Mouse (Mus musculus) liver, embryonic 14.5 days (tissue): ENCODE data around the gene C530008M17Rik. TPM values are rescaled to one million over a fixed set of nuclear protein-coding genes. Genes with fewer than 3 reads are reported as not detected.

ENCODE experiments used
- ATAC-seq: fragments of 200-750 bp; cut with Nextera tagmentation; 2 replicates; pipeline ENCODE4 v1.8.0; 2017; ENCODE audit warnings: moderate number of reproducible peaks, mild to moderate bottlenecking, moderate library complexity; ENCODE audit not compliant: insufficient read depth
- DNase-seq, 3 experiments: peaks; one replicate each; pipeline ENCODE4 v3.0.0-alpha.2; 2012 to 2013; ENCODE audit warnings: low read depth in 3 of 3, low spot score in 3 of 3
- H3K27ac ChIP-seq: fragments of 300-500 bp; sonication (generic); 2 replicates; pipeline ENCODE4 v1.5.1; 2014; ENCODE audit warnings: moderate library complexity, mild to moderate bottlenecking, control low read depth, inconsistent platforms
- H3K27me3 ChIP-seq: fragments of 300-500 bp; sonication (generic); 2 replicates; pipeline ENCODE4 v1.6.1; 2014; ENCODE audit warnings: mild to moderate bottlenecking, low read length, moderate library complexity; ENCODE audit not compliant: control insufficient read depth, insufficient read depth
- H3K36me3 ChIP-seq: fragments of 300-500 bp; sonication (generic); replicated peaks from 2 replicates; pipeline ENCODE4 v1.6.1; 2014; ENCODE audit warnings: low read depth; ENCODE audit not compliant: control insufficient read depth, insufficient read depth
- H3K4me1 ChIP-seq, 2 experiments: fragments of 200-500 bp in 1 of 2; fragments of 300-500 bp in 1 of 2; sonication (generic) in 1 of 2; replicated peaks; 2 replicates each; pipeline ENCODE4 v1.6.1; 2012 to 2014; ENCODE audit warnings: antibody characterized with exemption in 1 of 2, inconsistent platforms in 1 of 2, low read length in 1 of 2; ENCODE audit not compliant: control insufficient read depth in 2 of 2, insufficient read depth in 2 of 2
- H3K4me2 ChIP-seq: fragments of 300-500 bp; sonication (generic); 2 replicates; pipeline ENCODE4 v1.6.1; 2014; ENCODE audit warnings: low read depth, mild to moderate bottlenecking, control low read depth, moderate library complexity
- H3K4me3 ChIP-seq, 2 experiments: fragments of 200-500 bp in 1 of 2; fragments of 300-500 bp in 1 of 2; sonication (generic) in 1 of 2; 2 replicates each; pipeline ENCODE4 v1.5.1; 2012 to 2014; ENCODE audit warnings: low read depth in 2 of 2, low read length in 2 of 2, mild to moderate bottlenecking in 2 of 2, control low read depth in 1 of 2, inconsistent platforms in 1 of 2, moderate library complexity in 1 of 2; ENCODE audit not compliant: insufficient read depth in 1 of 2
- H3K9ac ChIP-seq: fragments of 300-500 bp; sonication (generic); replicated peaks from 2 replicates; pipeline ENCODE4 v1.6.1; 2014; ENCODE audit warnings: mild to moderate bottlenecking, control low read depth, moderate library complexity
- H3K9me3 ChIP-seq: fragments of 300-500 bp; sonication (generic); 2 replicates; pipeline ENCODE4 v1.6.1; 2016; ENCODE audit warnings: low read length, mixed read lengths; ENCODE audit not compliant: control insufficient read depth
- CTCF ChIP-seq: IDR thresholded peaks from 2 replicates; pipeline ENCODE4 v1.5.1; 2016; ENCODE audit warnings: antibody characterized with exemption, low read depth, control low read depth
- EP300 ChIP-seq: IDR thresholded peaks from 2 replicates; pipeline ENCODE4 v1.6.1; 2016; ENCODE audit warnings: antibody characterized with exemption, low read depth
- WGBS: fragments of 180-500 bp; shearing (Covaris S2); extraction: QIAGEN DNeasy Blood & Tissue Kit; methylation state at CpG from one replicate; pipeline ENCODE4 v1.1.7; 2014; ENCODE audit not compliant: insufficient replicate concordance; 5-methylcytosine and 5-hydroxymethylcytosine counted together
- polyA plus RNA-seq, 2 experiments: library from polyadenylated mRNA; depleted of rRNA in 1 of 2; stranded (reverse) in 1 of 2; unstranded in 1 of 2; fragments of >200 nt; fragmentation: Nextera tagmentation in 1 of 2; extraction: Ambion mirVana in 1 of 2; gene quantifications; 2 replicates each; pipeline versions ENCODE4 v1.2.1 to v1.2.3; 2012 to 2014

The C530008M17Rik gene
- polyA plus RNA-seq, 2 experiments: 4.3 to 7.7 TPM

- no peaks in the 10 kb centered on the region for H3K4me1 ChIP-seq
- peaks cover 8% of the 10 kb centered on the region; the same call in 1 of the 2 replicates for H3K36me3 ChIP-seq
- H3K4me3 ChIP-seq: no peak overlapping the region
- no peak for TF ChIP-seq EP300
- no peak for TF ChIP-seq CTCF
- ATAC-seq (no peak), DNase-seq (no peak)
- H3K27me3 ChIP-seq: no peaks in the 10 kb centered on the region
- 78% methylated on average over 7 of the region's 7 CpGs for WGBS
- H3K9ac ChIP-seq: no peak overlapping the region
- H3K27ac ChIP-seq: no peak overlapping the region
- H3K4me2 ChIP-seq: no peak overlapping the region
- no peaks in the 10 kb centered on the region for H3K9me3 ChIP-seq
Observed at GRCm38 (mm10) chr5:76618750-76619149, 37.6 kb upstream of the C530008M17Rik start.

- no peak overlapping the region for H3K4me2 ChIP-seq
- no peak overlapping the region for H3K4me3 ChIP-seq
- DNase-seq: no peak
- H3K36me3 ChIP-seq: no peaks in the 10 kb centered on the region
- 87% methylated on average over 9 of the region's 9 CpGs for WGBS
- H3K27ac ChIP-seq: no peak overlapping the region
- TF ChIP-seq EP300: no peak
- no peak for TF ChIP-seq CTCF
- no peaks in the 10 kb centered on the region for H3K27me3 ChIP-seq
- H3K9ac ChIP-seq: no peak overlapping the region
- H3K9me3 ChIP-seq: no peaks in the 10 kb centered on the region
- no peak for ATAC-seq
- H3K4me1 ChIP-seq: peaks cover 5 to 6% of the 10 kb centered on the region in 2 experiments; a peak in 3 of 4 replicates
Observed at GRCm38 (mm10) chr5:76623759-76624158, 32.6 kb upstream of the C530008M17Rik start.

GRCm38 (mm10) chr5:76627770-76628169 lies 28.5 kb upstream of the C530008M17Rik start:
- no peak overlapping the region for H3K27ac ChIP-seq
- H3K9me3 ChIP-seq: no peaks in the 10 kb centered on the region
- no peaks in the 10 kb centered on the region for H3K27me3 ChIP-seq
- H3K4me2 ChIP-seq: no peak overlapping the region
- H3K4me1 ChIP-seq: peaks cover 5 to 6% of the 10 kb centered on the region in 2 experiments; a peak in 3 of 4 replicates
- DNase-seq (no peak), ATAC-seq (peak; percentile 68)
- WGBS: 26% methylated on average over 1 of the region's 1 CpGs
- H3K9ac ChIP-seq: no peak overlapping the region
- TF ChIP-seq EP300 (peak; percentile 41; the same call in 1 of the 2 replicates), CTCF (no peak)
- H3K4me3 ChIP-seq: no peak overlapping the region
- H3K36me3 ChIP-seq: peaks cover 15% of the 10 kb centered on the region

GRCm38 (mm10) chr5:76634012-76634411 lies 22.3 kb upstream of the C530008M17Rik start:
- ATAC-seq (no peak), DNase-seq (no peak)
- H3K4me3 ChIP-seq: no peak overlapping the region
- TF ChIP-seq EP300 (no peak), CTCF (no peak)
- H3K36me3 ChIP-seq: peaks cover 21% of the 10 kb centered on the region
- no peaks in the 10 kb centered on the region for H3K9me3 ChIP-seq
- no peaks in the 10 kb centered on the region for H3K27me3 ChIP-seq
- H3K27ac ChIP-seq: no peak overlapping the region
- 90% methylated on average over 10 of the region's 10 CpGs for WGBS
- H3K9ac ChIP-seq: no peak overlapping the region
- no peaks in the 10 kb centered on the region for H3K4me1 ChIP-seq
- no peak overlapping the region for H3K4me2 ChIP-seq

- H3K4me2 ChIP-seq: no peak overlapping the region
- H3K27ac ChIP-seq: no peak overlapping the region
- DNase-seq (no peak), ATAC-seq (no peak)
- peaks cover 26% of the 10 kb centered on the region for H3K36me3 ChIP-seq
- no peaks in the 10 kb centered on the region for H3K9me3 ChIP-seq
- 0 out of 2 replicates have a peak, but pooled peaks have one; percentile 11 for TF ChIP-seq CTCF
- TF ChIP-seq EP300: no peak
- H3K4me1 ChIP-seq: no peaks in the 10 kb centered on the region
- no peak overlapping the region for H3K9ac ChIP-seq
- 75% methylated on average over 2 of the region's 2 CpGs for WGBS
- H3K4me3 ChIP-seq: no peak overlapping the region
- no peaks in the 10 kb centered on the region for H3K27me3 ChIP-seq
Observed at GRCm38 (mm10) chr5:76635592-76635991, 20.7 kb upstream of the C530008M17Rik start.
